Mouse (Mus musculus): Measurements from ENCODE around the gene Spp2. TPM values are rescaled to one million over a fixed set of nuclear protein-coding genes. Genes with fewer than 3 reads are reported as not detected.
A peak's percentile ranks its signal among the peaks of the same experiment; 100 is the strongest.

The Spp2 gene
- polyA plus RNA-seq, 1 experiment from 2014 or later: 82.3 TPM

DNA sequence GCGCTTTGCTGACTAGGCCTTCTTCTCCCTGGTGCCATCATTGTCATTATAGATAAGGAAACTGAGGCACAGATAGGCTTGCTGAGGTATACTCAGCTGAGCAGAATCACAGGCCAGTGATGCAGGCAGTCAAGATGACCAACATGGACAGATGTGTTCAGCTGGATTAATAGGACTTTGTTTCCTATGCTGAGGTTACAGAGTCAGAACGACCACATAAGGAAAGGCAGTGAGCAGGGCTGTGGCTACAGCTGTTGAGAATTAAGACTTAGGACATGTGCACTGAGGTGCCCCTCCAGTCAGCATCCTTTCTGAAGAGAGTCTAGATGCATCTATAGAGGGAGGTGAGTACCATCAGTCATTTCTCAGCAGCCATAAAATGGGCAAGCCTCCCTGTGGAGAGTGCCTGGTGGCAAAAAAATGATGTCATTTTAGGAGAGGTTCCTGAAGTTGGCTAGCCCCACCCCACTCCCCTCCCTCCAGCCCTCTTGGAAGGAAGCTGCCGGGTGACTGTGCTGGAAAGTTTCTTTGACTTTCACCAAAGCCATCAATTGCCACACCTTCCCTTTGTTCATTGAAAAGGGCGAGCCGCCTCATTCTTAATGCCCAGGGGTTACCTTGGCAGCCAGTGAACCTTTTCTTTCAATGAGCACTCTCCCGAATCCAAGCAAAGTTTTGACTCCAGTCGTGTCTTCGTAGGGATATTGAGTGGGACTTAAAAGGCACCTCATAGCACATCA lies 59.7 kb downstream of the Spp2 start:
- 76% methylated on average over 8 of the region's 8 CpGs for WGBS
- no peak for DNase-seq (ENCODE audit: low spot score)

DNA sequence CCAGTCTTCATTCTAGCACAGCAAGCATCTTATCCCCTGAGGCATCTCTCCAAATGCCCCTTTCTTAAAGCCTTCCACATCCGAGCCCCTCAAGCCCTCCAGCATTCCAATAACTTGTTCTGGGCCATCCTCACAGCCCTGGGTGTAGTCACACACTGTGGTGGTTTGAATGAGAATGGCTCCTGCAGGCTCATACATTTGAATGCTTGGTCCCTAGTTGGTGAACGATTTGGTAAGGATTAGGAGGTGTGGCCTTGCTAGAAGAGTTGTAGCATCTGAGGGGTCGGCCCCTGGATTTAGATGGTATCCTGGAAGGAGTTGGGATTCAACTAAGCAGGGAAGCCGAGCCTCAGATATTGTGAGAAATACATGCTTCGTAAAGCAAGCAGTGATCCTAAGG lies 61.1 kb downstream of the Spp2 start:
- no peak overlapping the region for H3K4me3 ChIP-seq (ENCODE audit: low read depth, low read length)
- no peaks in the 10 kb centered on the region for H3K4me1 ChIP-seq (replicated peaks; ENCODE audit: control insufficient read depth, insufficient read depth, low read length)
- WGBS: 77% methylated on average over 5 of the region's 5 CpGs
- no peaks in the 10 kb centered on the region for H3K36me3 ChIP-seq (ENCODE audit: control insufficient read depth, insufficient read depth, low read length)
- DNase-seq (ENCODE audit: low spot score) (no peak), ATAC-seq (replicated peaks; ENCODE audit: low FRiP score) (no peak)
- no peak overlapping the region for H3K27ac ChIP-seq (ENCODE audit: low read depth, low read length)
- H3K27me3 ChIP-seq (replicated peaks; ENCODE audit: control insufficient read depth, insufficient read depth, low read length): no peaks in the 10 kb centered on the region
- no peak overlapping the region for H3K4me2 ChIP-seq
- H3K9ac ChIP-seq (ENCODE audit: low read depth, low read length): no peak overlapping the region
- H3K9me3 ChIP-seq (ENCODE audit: control insufficient read depth, low read length): no peaks in the 10 kb centered on the region

More for the DNA sequence above, 59.7 kb downstream of the Spp2 start:
- Histone ChIP-seq H3K27ac (ENCODE audit: low read depth, low read length) (no peak overlapping the region), H3K4me2 (no peak overlapping the region), H3K4me3 (ENCODE audit: low read depth, low read length) (no peak overlapping the region), H3K9me3 (ENCODE audit: control insufficient read depth, low read length) (no peaks in the 10 kb centered on the region), H3K36me3 (ENCODE audit: control insufficient read depth, insufficient read depth, low read length) (no peaks in the 10 kb centered on the region), H3K9ac (ENCODE audit: low read depth, low read length) (no peak overlapping the region), H3K27me3 (replicated peaks; ENCODE audit: control insufficient read depth, insufficient read depth, low read length) (no peaks in the 10 kb centered on the region), H3K4me1 (replicated peaks; ENCODE audit: control insufficient read depth, insufficient read depth, low read length) (no peaks in the 10 kb centered on the region)
- no peak for ATAC-seq (replicated peaks; ENCODE audit: low FRiP score)

DNA sequence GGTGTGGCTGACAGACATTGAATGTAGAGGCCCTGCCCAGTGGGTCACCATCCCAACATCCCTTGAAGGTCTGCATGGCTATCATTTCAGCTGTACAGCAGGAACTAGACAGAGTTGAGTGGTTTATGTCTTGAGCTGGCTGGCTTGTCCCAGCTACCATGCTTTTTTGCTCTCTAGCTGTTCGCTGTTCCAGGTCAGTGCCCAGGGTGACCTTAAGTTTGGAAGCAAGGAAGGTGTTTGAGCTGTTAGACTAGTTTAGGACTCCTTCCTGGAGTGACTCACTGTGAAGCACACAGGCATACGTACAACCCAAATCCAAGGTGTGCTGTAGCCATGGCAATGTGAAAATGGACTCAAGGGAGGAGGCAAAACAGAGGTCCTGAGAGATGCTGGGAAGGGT lies 61.6 kb downstream of the Spp2 start:
- H3K9ac ChIP-seq (ENCODE audit: low read depth, low read length): no peak overlapping the region
- H3K36me3 ChIP-seq (ENCODE audit: control insufficient read depth, insufficient read depth, low read length): no peaks in the 10 kb centered on the region
- no peak overlapping the region for H3K4me2 ChIP-seq
- ATAC-seq (replicated peaks; ENCODE audit: low FRiP score) (no peak), DNase-seq (ENCODE audit: low spot score) (no peak)
- H3K27ac ChIP-seq (ENCODE audit: low read depth, low read length): no peak overlapping the region
- whole genome bisulfite sequencing: 84% methylated on average over 2 of the region's 2 CpGs
- no peaks in the 10 kb centered on the region for H3K27me3 ChIP-seq (replicated peaks; ENCODE audit: control insufficient read depth, insufficient read depth, low read length)
- no peaks in the 10 kb centered on the region for H3K9me3 ChIP-seq (ENCODE audit: control insufficient read depth, low read length)
- H3K4me1 ChIP-seq (replicated peaks; ENCODE audit: control insufficient read depth, insufficient read depth, low read length): no peaks in the 10 kb centered on the region
- H3K4me3 ChIP-seq (ENCODE audit: low read depth, low read length): no peak overlapping the region

DNA sequence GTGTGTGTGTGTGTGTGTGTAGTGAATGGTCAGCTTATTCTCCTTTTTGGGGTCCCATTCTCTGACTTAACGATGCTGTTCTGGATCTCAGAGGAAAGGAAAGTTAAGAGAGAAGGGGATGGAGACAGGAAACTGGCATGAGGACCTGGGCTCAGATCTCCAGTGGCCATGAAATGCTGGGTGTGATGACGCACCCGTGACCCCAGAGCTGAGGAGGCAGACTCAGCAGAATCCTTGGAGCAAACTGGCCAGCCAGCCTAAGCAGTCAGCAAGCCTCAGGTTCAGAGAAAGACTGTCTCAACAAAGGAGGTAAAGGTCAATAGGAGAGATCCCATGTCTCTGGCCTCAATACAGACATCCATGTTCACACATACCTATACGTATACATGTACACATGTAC lies 63.0 kb downstream of the Spp2 start:
- Histone ChIP-seq H3K4me1 (replicated peaks; ENCODE audit: control insufficient read depth, insufficient read depth, low read length) (peaks cover 6% of the 10 kb centered on the region; the same call in 1 of the 2 replicates), H3K4me2 (no peak overlapping the region), H3K9ac (ENCODE audit: low read depth, low read length) (no peak overlapping the region), H3K9me3 (ENCODE audit: control insufficient read depth, low read length) (no peaks in the 10 kb centered on the region), H3K4me3 (ENCODE audit: low read depth, low read length) (no peak overlapping the region), H3K36me3 (ENCODE audit: control insufficient read depth, insufficient read depth, low read length) (no peaks in the 10 kb centered on the region), H3K27ac (ENCODE audit: low read depth, low read length) (no peak overlapping the region), H3K27me3 (replicated peaks; ENCODE audit: control insufficient read depth, insufficient read depth, low read length) (no peaks in the 10 kb centered on the region)
- DNase-seq (ENCODE audit: low spot score) (no peak), ATAC-seq (replicated peaks; ENCODE audit: low FRiP score) (no peak)
- WGBS: 83% methylated on average over 4 of the region's 4 CpGs

DNA sequence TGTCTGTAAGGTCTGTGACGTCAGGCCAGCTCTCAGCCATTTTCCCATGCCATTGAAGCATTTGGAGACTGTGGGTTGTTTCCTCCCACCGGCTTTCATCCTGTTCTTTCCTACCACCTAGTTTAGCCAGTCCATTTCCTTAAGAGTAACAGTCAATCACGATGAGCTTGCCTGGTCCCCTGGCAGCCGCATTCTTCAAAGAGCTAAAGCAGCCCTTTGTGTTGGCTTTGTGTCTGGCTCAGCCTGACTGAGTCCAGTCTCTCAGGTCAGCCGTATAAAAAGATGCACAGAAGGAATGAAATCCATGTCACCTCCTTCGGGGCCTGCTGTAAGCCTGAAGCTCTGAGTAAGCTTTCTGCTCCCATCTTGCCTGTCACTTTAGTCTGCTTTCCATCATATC lies 65.5 kb downstream of the Spp2 start:
- H3K27ac ChIP-seq (ENCODE audit: low read depth, low read length): no peak overlapping the region
- no peaks in the 10 kb centered on the region for H3K9me3 ChIP-seq (ENCODE audit: control insufficient read depth, low read length)
- DNase-seq (ENCODE audit: low spot score) (no peak), ATAC-seq (replicated peaks; ENCODE audit: low FRiP score) (no peak)
- no peak overlapping the region for H3K4me2 ChIP-seq
- H3K27me3 ChIP-seq (replicated peaks; ENCODE audit: control insufficient read depth, insufficient read depth, low read length): no peaks in the 10 kb centered on the region
- H3K9ac ChIP-seq (ENCODE audit: low read depth, low read length): no peak overlapping the region
- H3K4me3 ChIP-seq (ENCODE audit: low read depth, low read length): no peak overlapping the region
- peaks cover 20% of the 10 kb centered on the region for H3K4me1 ChIP-seq (replicated peaks; ENCODE audit: control insufficient read depth, insufficient read depth, low read length)
- WGBS: 58% methylated on average over 6 of the region's 6 CpGs
- H3K36me3 ChIP-seq (ENCODE audit: control insufficient read depth, insufficient read depth, low read length): no peaks in the 10 kb centered on the region

DNA sequence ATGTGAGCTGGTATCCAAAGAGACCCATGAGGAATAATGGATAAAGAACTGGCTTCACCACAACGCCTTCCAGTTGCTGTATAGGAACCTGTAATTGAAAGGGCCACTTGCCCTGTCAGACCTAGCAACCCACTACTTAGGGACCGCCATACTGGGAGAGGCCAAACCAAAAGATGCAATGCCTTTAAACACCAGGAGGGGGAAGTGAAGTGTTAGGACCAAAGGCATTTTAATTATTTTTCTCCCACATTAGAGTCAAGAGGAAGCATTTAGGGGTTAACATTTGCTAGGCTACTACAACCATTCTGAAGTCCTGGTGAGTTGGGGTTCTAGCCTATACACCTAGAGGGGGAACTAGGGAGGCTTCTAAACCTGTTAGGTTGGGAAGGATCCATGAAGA lies 67.1 kb downstream of the Spp2 start:
- no peak for ATAC-seq (replicated peaks; ENCODE audit: low FRiP score)
- DNase-seq (ENCODE audit: low spot score): no peak
- H3K9ac ChIP-seq (ENCODE audit: low read depth, low read length): no peak overlapping the region
- H3K27me3 ChIP-seq (replicated peaks; ENCODE audit: control insufficient read depth, insufficient read depth, low read length): no peaks in the 10 kb centered on the region
- no peaks in the 10 kb centered on the region for H3K36me3 ChIP-seq (ENCODE audit: control insufficient read depth, insufficient read depth, low read length)
- peaks cover 23% of the 10 kb centered on the region for H3K4me1 ChIP-seq (replicated peaks; ENCODE audit: control insufficient read depth, insufficient read depth, low read length)
- H3K4me2 ChIP-seq: no peak overlapping the region
- no peak overlapping the region for H3K27ac ChIP-seq (ENCODE audit: low read depth, low read length)
- 52% methylated on average over 2 of the region's 2 CpGs for WGBS
- H3K4me3 ChIP-seq (ENCODE audit: low read depth, low read length): no peak overlapping the region
- no peaks in the 10 kb centered on the region for H3K9me3 ChIP-seq (ENCODE audit: control insufficient read depth, low read length)

DNA sequence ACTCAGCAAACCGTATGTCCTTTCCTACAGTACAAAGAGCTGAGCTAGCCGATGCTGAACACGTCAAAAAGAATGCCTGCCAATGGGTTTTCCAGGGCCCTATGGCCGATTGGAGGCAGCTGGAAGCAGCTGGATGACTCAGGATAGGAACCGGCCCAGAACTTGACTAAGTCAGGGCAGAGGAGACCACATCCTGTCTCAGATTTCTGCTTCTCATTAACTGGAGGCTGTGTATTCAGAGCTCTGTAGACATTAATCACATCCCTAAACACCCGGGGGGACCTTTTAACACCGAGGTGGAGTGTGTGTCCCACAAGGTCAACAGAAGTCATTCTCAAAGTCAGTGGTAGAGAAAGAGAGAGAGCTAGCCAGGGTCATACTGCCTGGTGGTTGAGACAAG lies 67.8 kb downstream of the Spp2 start:
- no peak overlapping the region for H3K27ac ChIP-seq (ENCODE audit: low read depth, low read length)
- DNase-seq (ENCODE audit: low spot score) (no peak), ATAC-seq (replicated peaks; ENCODE audit: low FRiP score) (0 out of 2 replicates have a peak, but pooled peaks have one; percentile 21)
- H3K9me3 ChIP-seq (ENCODE audit: control insufficient read depth, low read length): no peaks in the 10 kb centered on the region
- no peak overlapping the region for H3K4me3 ChIP-seq (ENCODE audit: low read depth, low read length)
- no peaks in the 10 kb centered on the region for H3K27me3 ChIP-seq (replicated peaks; ENCODE audit: control insufficient read depth, insufficient read depth, low read length)
- H3K4me1 ChIP-seq (replicated peaks; ENCODE audit: control insufficient read depth, insufficient read depth, low read length): peaks cover 23% of the 10 kb centered on the region
- H3K9ac ChIP-seq (ENCODE audit: low read depth, low read length): no peak overlapping the region
- H3K36me3 ChIP-seq (ENCODE audit: control insufficient read depth, insufficient read depth, low read length): no peaks in the 10 kb centered on the region
- H3K4me2 ChIP-seq: no peak overlapping the region
- WGBS: 29% methylated on average over 7 of the region's 7 CpGs

DNA sequence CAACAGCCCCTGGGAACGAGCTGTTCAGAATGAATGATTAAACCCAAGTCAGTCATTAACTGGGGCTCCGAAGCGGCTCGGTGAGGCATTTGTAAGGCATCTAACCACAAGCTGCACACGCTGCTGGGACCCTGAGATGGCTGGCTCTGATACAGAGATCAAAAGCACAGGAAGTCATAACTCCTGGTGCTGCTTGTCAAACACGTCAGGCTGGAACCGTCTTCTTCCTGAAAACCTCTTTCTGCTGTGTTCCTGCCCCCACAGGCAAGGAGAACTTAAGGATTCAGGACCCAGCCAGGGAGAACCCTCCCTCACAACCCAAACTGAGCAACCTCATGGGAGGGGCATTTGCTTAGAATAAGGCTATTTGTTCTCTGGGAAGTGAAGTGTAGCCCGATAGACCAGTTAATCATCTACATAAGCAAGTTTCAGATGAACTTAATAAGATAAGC lies 68.8 kb downstream of the Spp2 start:
- ATAC-seq (replicated peaks; ENCODE audit: low FRiP score) (peak; percentile 40), DNase-seq (ENCODE audit: low spot score) (no peak)
- Histone ChIP-seq H3K4me1 (replicated peaks; ENCODE audit: control insufficient read depth, insufficient read depth, low read length) (peaks cover 23% of the 10 kb centered on the region), H3K27me3 (replicated peaks; ENCODE audit: control insufficient read depth, insufficient read depth, low read length) (no peaks in the 10 kb centered on the region), H3K9ac (ENCODE audit: low read depth, low read length) (no peak overlapping the region), H3K4me3 (ENCODE audit: low read depth, low read length) (no peak overlapping the region), H3K27ac (ENCODE audit: low read depth, low read length) (no peak overlapping the region), H3K36me3 (ENCODE audit: control insufficient read depth, insufficient read depth, low read length) (no peaks in the 10 kb centered on the region), H3K4me2 (no peak overlapping the region), H3K9me3 (ENCODE audit: control insufficient read depth, low read length) (no peaks in the 10 kb centered on the region)
- 10% methylated on average over 8 of the region's 8 CpGs for WGBS
